Mouse (Mus musculus): ENCODE measurements at regions not wholly inside any gene's neighbourhood (a gene's known extent, or its start where the extent isn't known, plus 50 kb on each side); places are given as distances from the start of the nearest gene placed in this dataset.
"Not testable (repeated sequence)": the region's sequence is repeated elsewhere in the genome, so short reads cannot be mapped to it uniquely, and the experiment has no call there.

- not testable (repeated sequence) for DNase-seq (ENCODE audit: low spot score)
Observed at GRCm38 (mm10) chr6:3201507-3201906, 197.9 kb downstream of the Samd9l start.

DNA sequence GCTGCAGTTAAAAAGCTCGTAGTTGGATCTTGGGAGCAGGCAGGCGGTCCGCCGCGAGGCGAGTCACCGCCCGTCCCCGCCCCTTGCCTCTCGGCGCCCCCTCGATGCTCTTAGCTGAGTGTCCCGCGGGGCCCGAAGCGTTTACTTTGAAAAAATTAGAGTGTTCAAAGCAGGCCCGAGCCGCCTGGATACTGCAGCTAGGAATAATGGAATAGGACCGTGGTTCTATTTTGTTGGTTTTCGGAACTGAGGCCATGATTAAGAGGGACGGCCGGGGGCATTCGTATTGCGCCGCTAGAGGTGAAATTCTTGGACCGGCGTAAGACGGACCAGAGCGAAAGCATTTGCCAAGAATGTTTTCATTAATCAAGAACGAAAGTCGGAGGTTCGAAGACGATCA, 198.3 kb downstream of the Samd9l start:
- no peak for DNase-seq (ENCODE audit: low spot score)

DNA sequence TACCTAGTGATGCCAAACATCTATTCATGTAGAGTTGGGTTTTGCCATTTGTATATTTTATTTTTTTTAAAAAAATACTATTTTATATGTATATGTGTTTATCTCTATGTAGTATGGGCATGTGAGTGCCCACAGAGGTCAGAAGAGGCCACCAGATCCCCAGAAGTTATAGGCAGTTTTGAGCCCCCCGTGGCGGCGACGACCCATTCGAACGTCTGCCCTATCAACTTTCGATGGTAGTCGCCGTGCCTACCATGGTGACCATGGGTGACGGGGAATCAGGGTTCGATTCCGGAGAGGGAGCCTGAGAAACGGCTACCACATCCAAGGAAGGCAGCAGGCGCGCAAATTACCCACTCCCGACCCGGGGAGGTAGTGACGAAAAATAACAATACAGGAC, 198.8 kb downstream of the Samd9l start:
- not testable (repeated sequence) for DNase-seq (ENCODE audit: low spot score)

- not testable (repeated sequence) for DNase-seq (ENCODE audit: low spot score)
Observed at GRCm38 (mm10) chr6:3192424-3192820, 206.9 kb downstream of the Samd9l start.

DNA sequence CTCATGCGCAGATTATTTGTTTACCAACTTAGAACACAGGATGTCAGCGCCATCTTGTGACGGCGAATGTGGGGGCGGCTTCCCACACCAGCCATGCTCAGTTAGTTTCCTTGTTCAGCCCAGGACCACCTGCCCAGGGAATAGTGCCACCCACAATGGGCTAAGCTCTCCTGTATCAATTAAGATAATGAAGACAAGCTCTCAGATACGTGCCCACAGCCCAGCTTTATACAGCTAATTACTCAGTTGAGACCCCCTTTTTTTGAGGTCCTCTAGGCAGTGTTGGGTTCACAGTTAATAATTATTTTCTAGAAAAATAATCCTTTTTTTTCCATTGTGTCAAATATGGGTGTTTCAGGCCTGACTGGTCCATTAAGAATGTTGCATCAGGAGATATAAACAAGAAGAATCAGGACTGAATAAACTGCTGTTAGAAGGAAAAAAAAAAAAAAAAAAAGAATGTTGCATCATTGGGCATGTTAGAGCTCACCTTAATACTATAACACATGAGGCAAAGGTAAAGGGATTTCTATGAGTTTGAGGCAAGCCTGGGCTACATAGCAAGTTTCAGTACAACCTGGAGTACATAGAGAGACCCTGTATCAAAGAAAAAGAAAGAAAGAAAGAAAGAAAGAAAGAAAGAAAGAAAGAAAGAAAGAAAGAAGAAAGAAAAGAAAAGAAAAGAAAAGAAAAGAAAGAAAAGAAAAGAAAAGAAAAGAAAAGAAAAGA, 207.5 kb downstream of the Samd9l start:
- peak; percentile 14 for DNase-seq (ENCODE audit: low spot score)

- DNase-seq (ENCODE audit: low spot score), result peak; percentile 49
Observed at GRCm38 (mm10) chr6:3183819-3184199, 215.6 kb downstream of the Samd9l start.

DNA sequence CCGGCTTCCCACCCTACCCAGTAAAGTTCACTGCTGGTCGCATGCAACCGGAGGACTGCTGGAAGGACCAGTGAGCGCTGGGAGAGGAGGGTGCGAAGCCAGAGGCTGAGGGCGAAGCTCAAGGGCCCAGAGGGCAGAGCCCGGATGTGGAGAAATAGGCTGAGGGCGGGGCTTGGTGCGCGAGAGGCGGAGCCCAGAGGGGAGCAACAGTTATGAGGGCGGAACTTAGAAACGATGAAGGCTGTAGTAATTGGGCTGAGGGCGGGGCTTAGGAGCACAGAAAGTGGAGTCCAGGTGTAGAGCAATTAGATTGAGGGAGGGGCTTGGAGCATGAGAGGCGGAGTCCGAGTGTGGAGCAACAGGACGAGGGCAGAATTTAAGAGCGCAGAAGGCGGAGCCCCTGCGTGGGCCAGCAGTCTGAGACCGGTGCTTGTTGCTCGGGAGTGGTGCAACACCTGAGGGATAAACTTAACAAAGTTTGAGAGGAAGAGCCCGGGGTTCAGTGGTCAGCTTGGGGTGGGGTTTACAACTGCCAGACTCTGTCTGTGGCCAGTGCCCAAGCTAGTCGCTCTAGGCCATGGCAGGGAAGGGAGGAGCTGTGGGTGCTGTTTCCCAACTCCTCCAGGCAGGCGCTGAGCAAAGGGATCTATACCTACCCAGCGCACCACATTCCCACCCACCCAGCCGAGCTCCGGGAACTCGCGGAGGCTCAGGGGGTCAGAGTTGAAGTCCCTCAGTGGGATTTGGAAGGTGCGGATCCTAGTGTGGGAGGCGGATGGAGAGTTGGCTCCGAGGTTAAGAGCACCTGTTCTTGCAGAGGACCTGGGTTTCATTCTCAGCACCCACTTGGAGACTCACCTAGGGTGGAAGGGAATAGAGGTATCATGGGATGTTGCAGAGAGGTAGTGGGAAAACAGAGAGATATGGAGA, 216.2 kb downstream of the Samd9l start:
- peak; percentile 24 for DNase-seq (ENCODE audit: low spot score)

DNA sequence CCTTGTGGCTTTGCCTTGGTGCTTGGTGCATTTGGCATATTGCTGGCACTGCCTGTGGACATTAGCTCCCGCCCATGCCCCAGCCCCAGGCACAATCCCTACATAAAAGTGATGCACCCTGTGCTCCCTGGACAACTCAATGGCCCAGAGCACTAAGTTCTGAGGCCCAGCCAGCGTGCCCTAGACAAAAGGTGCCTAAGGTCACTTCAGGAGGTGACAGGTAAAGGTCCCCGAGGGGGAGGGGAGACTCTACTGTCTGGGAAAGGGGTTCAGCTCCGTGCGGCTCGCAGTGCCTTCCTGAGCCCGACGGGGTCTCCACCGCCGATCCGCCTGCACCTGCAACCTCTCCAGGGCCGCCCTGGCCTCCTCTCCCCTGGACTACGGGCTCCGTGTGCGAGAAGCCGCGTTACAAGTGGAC, 216.9 kb downstream of the Samd9l start:
- DNase-seq (ENCODE audit: low spot score), result not testable (repeated sequence)

DNA sequence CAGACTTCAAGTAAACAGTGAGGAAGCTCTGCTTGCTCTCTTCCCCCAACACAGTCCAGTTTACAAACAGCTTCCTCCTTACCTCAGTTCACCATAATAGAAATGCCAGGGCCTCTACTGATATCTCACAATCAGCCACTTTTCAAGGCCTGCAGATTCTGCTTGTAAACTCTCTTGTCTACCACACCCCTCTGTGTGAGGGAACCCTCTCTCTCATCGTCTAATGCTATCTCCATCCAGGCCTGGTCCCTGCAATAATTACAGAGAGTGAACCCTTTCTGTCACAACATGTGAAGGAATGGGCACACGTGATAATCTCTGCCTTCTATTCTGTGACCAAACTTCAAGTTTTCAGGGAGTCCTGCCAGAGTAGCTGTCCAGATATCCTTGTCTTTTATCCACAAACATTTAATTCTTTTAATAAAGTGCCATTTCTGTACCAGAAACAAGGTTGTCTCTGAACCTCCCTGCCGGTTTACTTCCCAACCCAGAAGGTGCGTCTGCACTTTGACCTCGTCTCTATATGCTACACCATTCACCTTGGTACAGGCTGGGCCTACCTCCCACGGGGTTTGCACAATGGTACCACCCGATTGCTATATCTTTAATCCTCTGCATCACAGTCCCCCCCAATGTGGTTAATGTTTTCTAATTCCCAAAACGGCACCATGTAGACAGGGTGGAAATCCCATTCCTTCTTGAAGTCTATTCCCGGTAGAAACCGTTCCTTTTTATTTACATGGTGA, 219.6 kb downstream of the Samd9l start:
- DNase-seq (ENCODE audit: low spot score), result not testable (repeated sequence)

DNA sequence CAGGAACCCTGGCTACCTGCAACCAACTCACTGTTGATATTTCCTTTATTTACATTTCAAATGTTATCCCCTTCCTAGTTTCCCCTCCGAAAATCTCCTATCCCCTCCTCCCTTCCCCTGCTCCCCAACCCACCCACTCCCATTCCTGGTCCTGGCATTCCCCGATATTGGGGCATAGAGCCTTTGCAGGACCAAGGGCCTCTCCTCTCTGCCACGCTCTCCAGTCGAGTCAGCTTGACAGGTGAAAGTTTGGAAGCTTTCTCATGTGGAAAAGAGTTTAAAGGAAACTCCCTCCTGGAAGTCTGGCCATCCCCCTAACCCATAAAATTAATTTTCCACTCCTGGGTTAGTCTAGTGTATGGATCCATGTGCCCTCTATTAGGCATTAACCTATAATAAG, 229.9 kb downstream of the Samd9l start:
- DNase-seq (ENCODE audit: low spot score), result not testable (repeated sequence)

DNA sequence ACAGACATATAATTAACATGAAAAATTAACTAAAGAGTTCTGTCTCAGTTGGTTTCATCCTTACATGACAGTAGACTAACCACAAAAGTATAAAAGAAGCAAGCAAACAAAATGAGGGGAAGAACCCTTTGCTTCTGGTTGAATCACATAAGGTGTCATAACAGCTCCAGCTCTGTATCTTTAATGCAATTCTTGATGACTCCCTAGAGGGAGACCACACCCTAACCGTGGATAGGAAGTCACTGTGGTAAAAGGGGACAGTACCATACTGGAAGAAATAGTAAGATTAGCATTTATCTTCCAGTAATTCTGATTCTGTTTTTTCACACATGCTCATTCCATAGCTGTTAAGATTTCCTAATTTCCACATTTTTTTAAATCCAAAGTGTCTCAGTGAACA, 233.2 kb downstream of the Samd9l start:
- DNase-seq (ENCODE audit: low spot score), result not testable (repeated sequence)

DNA sequence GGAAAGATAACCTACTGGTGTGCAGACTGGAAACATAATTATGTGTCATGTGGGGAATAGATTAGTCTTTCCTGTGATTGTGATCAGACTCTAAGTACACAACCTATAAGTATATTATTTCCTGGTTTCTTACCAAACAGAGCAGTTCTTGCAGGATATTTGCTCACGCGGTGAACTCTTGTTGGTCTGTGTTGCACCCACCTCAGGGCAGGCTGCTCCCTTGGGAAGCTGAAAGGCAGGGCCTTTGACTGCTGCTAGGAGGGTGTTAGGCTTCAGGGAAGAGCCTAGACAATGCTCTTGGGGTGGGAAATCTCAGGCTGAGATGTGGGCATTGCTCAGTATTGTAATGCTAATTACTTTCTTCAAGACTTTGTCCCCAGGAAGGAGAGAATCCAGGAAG, 247.5 kb downstream of the Samd9l start:
- not testable (repeated sequence) for DNase-seq (ENCODE audit: low spot score)

DNA sequence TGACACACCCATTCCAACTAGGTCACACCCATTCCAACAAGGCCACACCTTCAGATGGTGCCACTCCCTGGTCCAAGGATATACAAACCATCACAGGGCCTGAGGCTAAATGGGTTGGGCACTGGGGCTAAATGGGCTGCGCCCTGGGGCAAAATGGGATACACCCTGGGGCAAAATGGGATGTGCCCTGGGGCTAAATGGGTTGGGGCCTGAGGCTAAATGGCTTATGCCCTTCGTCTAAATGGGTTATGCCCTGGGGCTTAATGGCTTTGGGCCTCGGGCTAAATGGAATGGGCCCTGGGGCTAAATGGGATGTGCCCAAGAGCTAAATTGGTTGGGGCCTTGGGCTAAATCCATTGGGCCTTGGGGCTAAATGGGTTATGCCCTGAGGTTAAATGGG, 261.5 kb downstream of the Samd9l start:
- not testable (repeated sequence) for DNase-seq (ENCODE audit: low spot score)

GRCm38 (mm10) chr6:3133763-3134162, 265.6 kb downstream of the Samd9l start:
- DNase-seq (ENCODE audit: low spot score), result not testable (repeated sequence)

DNA sequence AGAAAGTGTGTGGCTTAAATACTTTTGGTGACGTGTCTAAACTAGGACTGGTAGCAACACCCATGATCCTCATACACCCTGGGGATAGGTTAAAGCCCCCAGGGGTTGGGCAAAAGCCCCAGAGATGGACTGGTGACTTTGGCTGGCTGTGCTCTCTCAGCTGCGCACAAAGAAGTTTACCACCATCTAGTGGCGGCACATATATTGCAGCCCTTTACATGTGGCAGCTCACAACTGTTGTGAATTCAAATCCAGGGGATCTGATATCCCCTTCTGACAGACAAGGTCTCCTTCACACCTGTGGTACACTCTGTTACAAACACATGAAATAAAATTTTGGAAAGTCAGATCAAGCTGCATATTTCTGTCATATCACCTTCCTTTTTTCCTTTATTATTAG, 283.1 kb downstream of the Samd9l start:
- not testable (repeated sequence) for DNase-seq (ENCODE audit: low spot score)
